Mouse (Mus musculus) G1E (cell line): ENCODE measurements around the gene Cd38. TPM values are rescaled to one million over a fixed set of nuclear protein-coding genes. Genes with fewer than 3 reads are reported as not detected.

Source experiments
- ATAC-seq: 2 replicates; pipeline ENCODE4 v1.8.0; 2016; ENCODE audit warnings: mild to moderate bottlenecking; ENCODE audit not compliant: insufficient number of reproducible peaks, poor library complexity, low FRiP score, severe bottlenecking; ENCODE audit errors: extremely low read depth
- DNase-seq: peaks from one replicate; pipeline ENCODE4 v3.0.0; 2012; ENCODE audit warnings: low spot score
- H3K27me3 ChIP-seq: 2 replicates; pipeline ENCODE4 v1.6.1; 2012; ENCODE audit warnings: mild to moderate bottlenecking, low read length, inconsistent platforms; ENCODE audit not compliant: insufficient read depth
- H3K36me3 ChIP-seq: replicated peaks from 2 replicates; pipeline ENCODE3; 2012; ENCODE audit warnings: mild to moderate bottlenecking, inconsistent platforms
- H3K4me1 ChIP-seq: 2 replicates; pipeline ENCODE4 v1.6.1; 2012; ENCODE audit warnings: low read depth, low read length, inconsistent platforms, mixed read lengths; ENCODE audit not compliant: insufficient read depth
- H3K4me3 ChIP-seq: 2 replicates; pipeline ENCODE4 v1.5.1; 2012; ENCODE audit warnings: low read depth, mild to moderate bottlenecking, inconsistent platforms, low read length, moderate library complexity, mixed read lengths
- H3K9me3 ChIP-seq: replicated peaks from 2 replicates; pipeline ENCODE4 v1.6.1; 2012; ENCODE audit warnings: inconsistent platforms
- CTCF ChIP-seq: IDR thresholded peaks from 2 replicates; pipeline ENCODE4 v1.5.1; 2012; ENCODE audit warnings: low read depth, low read length, inconsistent platforms, mixed read lengths
- GATA1 ChIP-seq: IDR thresholded peaks from 2 replicates; pipeline ENCODE4 v1.6.1; 2012; ENCODE audit warnings: borderline replicate concordance, low read length, inconsistent platforms, mixed read lengths
- GATA2 ChIP-seq: IDR thresholded peaks from 2 replicates; pipeline ENCODE4 v1.6.1; 2012; ENCODE audit warnings: low read depth, low read length, inconsistent platforms, borderline replicate concordance
- POLR2AphosphoS5 ChIP-seq: IDR thresholded peaks from 2 replicates; pipeline ENCODE4 v1.6.1; 2012; ENCODE audit warnings: low read depth, low read length, inconsistent platforms; ENCODE audit not compliant: insufficient replicate concordance
- TAL1 ChIP-seq: conservative IDR thresholded peaks from 2 replicates; pipeline ENCODE4 v1.6.1; 2012; ENCODE audit warnings: low read depth, low read length, inconsistent platforms, mixed read lengths
- polyA plus RNA-seq: library from polyadenylated mRNA; stranded (reverse); fragments of >175 nt; gene quantifications from 2 replicates; pipeline ENCODE4 v1.2.3, GENCODE M21; 2012
- total RNA-seq, 2 experiments: library from RNA; stranded (forward) in 1 of 2; stranded (reverse) in 1 of 2; fragments of 200-1000 nt in 1 of 2; fragments of >200 nt in 1 of 2; fragmentation: Nextera tagmentation in 1 of 2; gene quantifications; 2 replicates each; pipeline ENCODE4 v1.2.3; 2014 to 2017

Gene Cd38
- total and polyA plus RNA-seq, 3 experiments, result 0.05 TPM; not detected in 2

DNA sequence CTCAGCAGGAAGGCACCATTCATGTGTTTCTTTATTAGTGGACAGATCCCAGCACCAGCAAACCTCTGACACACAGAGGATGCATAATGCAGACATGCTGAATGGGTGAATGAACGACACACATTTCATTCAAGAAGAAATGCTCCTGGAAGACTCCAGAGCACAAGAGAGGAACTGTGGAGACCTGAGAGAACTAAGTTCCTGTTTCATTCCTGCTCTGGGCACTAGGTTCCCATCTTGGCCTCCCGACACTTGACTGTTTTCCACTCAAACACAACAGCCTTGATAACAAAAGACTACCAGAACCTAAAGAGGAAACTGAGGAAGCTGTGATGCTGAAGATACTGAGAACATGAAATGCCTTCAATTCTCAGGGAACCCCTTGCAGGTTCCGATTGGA is 20.1 kb upstream of the Cd38 start:
- Histone ChIP-seq H3K4me3 (no peak overlapping the region), H3K9me3 (peaks cover 4% of the 10 kb centered on the region; the same call in 1 of the 2 replicates), H3K4me1 (no peaks in the 10 kb centered on the region), H3K36me3 (no peaks in the 10 kb centered on the region), H3K27me3 (no peaks in the 10 kb centered on the region; the same call in 1 of the 2 replicates)
- TF ChIP-seq GATA1 (no peak), GATA2 (no peak), CTCF (no peak), TAL1 (no peak), POLR2AphosphoS5 (no peak)
- ATAC-seq (no peak), DNase-seq (no peak)

DNA sequence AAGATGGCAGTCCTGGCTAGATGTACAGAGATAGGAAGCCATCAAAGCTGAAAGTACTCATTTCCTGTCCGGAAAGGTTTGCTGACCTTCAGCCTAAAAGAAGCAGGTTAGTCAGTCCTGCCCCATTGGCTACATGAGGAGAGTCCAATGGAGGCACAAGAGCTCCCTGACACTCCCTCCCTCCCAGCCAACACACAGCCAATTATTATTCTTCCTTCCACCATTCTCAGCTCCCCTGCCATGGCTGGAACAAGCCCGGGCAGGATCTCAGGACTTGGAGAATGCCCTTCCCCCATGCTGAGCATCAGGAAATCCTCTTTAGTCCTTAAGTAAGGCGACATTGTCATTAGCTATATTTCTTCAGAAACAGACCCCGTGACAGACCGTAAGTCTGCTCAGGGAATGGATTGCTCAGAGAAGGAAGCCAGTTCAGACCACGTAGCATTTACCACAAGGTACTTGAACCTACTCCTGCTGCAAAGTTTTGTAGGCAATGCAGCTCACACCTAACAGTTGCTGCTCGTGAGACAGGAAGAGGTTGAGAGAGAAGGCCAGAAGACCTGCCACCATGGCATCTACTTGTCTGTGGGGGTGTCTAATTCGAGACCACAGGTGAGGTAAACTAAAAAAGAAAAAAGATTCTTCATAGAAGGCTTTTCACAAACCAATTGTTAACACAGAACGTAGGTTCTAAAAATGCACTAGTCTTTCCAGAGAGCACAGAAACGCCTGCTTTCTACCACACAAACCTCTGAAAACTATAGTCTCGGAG is 15.1 kb upstream of the Cd38 start:
- Histone ChIP-seq H3K9me3 (peaks cover 4% of the 10 kb centered on the region), H3K4me1 (no peaks in the 10 kb centered on the region), H3K36me3 (no peaks in the 10 kb centered on the region), H3K27me3 (no peaks in the 10 kb centered on the region), H3K4me3 (no peak overlapping the region)
- TF ChIP-seq CTCF, result no peak
- TF ChIP-seq GATA1, result no peak
- TF ChIP-seq POLR2AphosphoS5, result no peak
- TF ChIP-seq GATA2, result no peak
- no peak for TF ChIP-seq TAL1
- DNase-seq, result no peak
- no peak for ATAC-seq

DNA sequence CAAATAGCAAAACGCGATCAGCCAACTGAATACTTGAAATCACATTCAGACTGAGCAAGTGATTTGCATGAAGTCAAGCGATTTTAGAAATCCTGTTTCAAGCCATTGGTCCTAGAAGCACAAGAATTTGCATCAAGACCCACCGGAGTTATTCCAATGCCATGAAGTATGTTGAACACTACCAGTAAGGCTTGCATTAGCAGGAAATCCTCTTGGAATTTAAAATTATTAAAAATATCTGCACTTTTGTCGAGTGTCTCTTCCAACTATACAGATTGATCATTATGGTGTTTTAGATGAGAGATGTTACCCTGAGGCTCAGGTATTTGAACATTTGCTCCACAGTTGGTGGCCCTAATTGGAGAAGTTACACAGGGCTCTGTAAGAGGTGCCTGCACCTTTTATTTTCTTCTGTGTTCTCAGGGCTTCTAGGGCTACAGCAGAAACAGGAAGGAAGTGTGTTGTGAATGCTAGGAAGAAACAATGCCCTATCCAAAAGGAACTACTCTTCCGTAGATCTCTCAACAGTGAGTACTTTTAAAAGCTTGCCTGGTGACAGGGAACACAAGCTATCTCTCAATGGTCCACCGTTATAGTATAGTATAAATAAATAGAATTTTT is 14.4 kb upstream of the Cd38 start:
- no peak for ATAC-seq
- no peaks in the 10 kb centered on the region for H3K36me3 ChIP-seq
- no peaks in the 10 kb centered on the region for H3K27me3 ChIP-seq
- no peak overlapping the region for H3K4me3 ChIP-seq
- no peak for DNase-seq
- TF ChIP-seq CTCF (no peak), POLR2AphosphoS5 (no peak), GATA2 (no peak), TAL1 (no peak), GATA1 (no peak)
- peaks cover 4% of the 10 kb centered on the region for H3K9me3 ChIP-seq
- H3K4me1 ChIP-seq, result no peaks in the 10 kb centered on the region

DNA sequence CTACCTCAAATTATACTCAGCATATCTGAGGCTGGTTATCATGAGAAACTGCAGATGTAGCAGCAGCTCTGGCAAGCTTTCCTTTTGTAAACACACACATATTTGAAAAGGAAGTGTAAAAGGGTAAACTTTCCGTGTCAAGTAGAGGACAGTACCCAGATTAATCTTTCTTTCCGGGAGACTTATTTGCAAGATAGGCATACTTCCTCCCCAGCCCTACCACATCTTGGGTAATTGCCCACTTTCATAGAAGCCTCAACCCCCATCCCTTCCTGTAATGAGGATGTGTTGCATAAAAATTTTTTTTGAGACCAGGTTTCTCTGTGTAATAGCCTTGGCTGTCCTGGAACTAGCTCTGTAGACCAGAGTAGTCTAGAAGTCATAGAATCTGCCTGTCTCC is 12.6 kb upstream of the Cd38 start:
- DNase-seq (no peak), ATAC-seq (no peak)
- no peaks in the 10 kb centered on the region for H3K36me3 ChIP-seq
- no peaks in the 10 kb centered on the region for H3K27me3 ChIP-seq
- TF ChIP-seq GATA1, result no peak
- TF ChIP-seq CTCF, result no peak
- no peak for TF ChIP-seq POLR2AphosphoS5
- TF ChIP-seq GATA2, result no peak
- no peak for TF ChIP-seq TAL1
- H3K9me3 ChIP-seq, result peaks cover 4% of the 10 kb centered on the region
- H3K4me1 ChIP-seq, result no peaks in the 10 kb centered on the region
- no peak overlapping the region for H3K4me3 ChIP-seq

DNA sequence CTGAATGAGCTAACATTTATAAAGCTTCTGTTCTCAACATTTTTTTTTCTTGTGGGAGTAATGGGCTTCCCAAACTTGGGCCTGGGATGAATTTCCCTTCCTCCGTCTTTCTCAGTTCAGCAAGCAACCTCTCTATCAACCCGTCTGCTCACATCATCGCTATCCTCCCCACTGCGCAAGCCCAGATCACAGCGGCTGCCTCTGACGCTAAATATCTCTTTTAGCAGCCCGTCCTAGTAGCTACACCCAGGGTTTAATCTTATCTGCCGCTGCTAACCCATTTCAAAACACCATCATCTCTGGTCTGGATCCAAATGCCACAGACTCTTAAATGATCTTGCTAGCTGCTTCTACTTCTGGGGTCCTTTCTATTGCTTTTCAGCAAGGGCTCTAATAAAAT is 8.7 kb upstream of the Cd38 start:
- Histone ChIP-seq H3K36me3 (no peaks in the 10 kb centered on the region), H3K9me3 (peaks cover 4% of the 10 kb centered on the region), H3K4me1 (no peaks in the 10 kb centered on the region), H3K27me3 (no peaks in the 10 kb centered on the region), H3K4me3 (no peak overlapping the region)
- DNase-seq, result no peak
- TF ChIP-seq POLR2AphosphoS5 (no peak), GATA2 (no peak), TAL1 (no peak), CTCF (no peak), GATA1 (no peak)
- ATAC-seq, result no peak

DNA sequence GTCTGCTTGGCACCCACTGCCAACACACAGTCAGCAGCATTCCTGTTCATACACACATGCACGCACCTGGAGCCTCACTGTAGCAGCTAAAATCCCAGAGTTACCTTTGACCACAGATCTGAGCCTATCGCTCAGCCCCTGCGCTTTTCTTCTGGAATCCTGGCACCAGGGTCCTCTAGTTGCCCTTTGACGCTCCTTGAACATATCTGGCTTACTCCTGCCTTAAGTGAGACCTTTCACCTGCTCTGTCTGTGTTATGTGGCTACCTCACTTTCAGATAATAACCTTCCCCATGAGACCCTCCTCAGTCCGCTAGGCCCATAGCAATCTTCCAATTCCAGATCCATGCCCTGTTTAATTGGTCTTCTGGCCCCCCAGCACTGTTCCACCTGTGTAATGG is 8.3 kb upstream of the Cd38 start:
- no peak for DNase-seq
- Histone ChIP-seq H3K4me1 (no peaks in the 10 kb centered on the region), H3K36me3 (no peaks in the 10 kb centered on the region), H3K27me3 (no peaks in the 10 kb centered on the region), H3K9me3 (peaks cover 4% of the 10 kb centered on the region), H3K4me3 (no peak overlapping the region)
- no peak for TF ChIP-seq CTCF
- TF ChIP-seq GATA1, result no peak
- no peak for TF ChIP-seq TAL1
- no peak for TF ChIP-seq POLR2AphosphoS5
- TF ChIP-seq GATA2, result no peak
- ATAC-seq, result no peak
